Mouse (Mus musculus): Measurements from ENCODE around the gene Vmn2r7. TPM values are rescaled to one million over a fixed set of nuclear protein-coding genes. Genes with fewer than 3 reads are reported as not detected.
"Not testable (repeated sequence)": the region's sequence is repeated elsewhere in the genome, so short reads cannot be mapped to it uniquely, and the experiment has no call there.

The Vmn2r7 gene
- polyA plus RNA-seq, 1 experiment from 2014 or later: not detected

GRCm38 (mm10) chr3:64790509-64791244 lies 53.9 kb downstream of the Vmn2r7 start:
- H3K4me3 ChIP-seq (ENCODE audit: low read depth, low read length): no peak overlapping the region
- H3K9ac ChIP-seq (ENCODE audit: low read depth, low read length): no peak overlapping the region
- DNase-seq (ENCODE audit: low spot score) (peak; percentile 71), ATAC-seq (ENCODE audit: low read depth) (0 out of 2 replicates have a peak, but pooled peaks have one; percentile 53)
- H3K4me1 ChIP-seq (ENCODE audit: control insufficient read depth, insufficient read depth, low read length): no peaks in the 10 kb centered on the region
- H3K27me3 ChIP-seq (replicated peaks; ENCODE audit: control insufficient read depth, insufficient read depth, low read length): 0 out of 2 replicates have a peak, but pooled peaks cover 2% of the 10 kb centered on the region
- no peak overlapping the region for H3K4me2 ChIP-seq (ENCODE audit: low read depth, low read length)
- H3K27ac ChIP-seq (replicated peaks; ENCODE audit: low read depth, low read length): no peak overlapping the region
- H3K9me3 ChIP-seq (ENCODE audit: control insufficient read depth, low read length): no peaks in the 10 kb centered on the region
- 50% methylated on average over 10 of the region's 10 CpGs for WGBS
- H3K36me3 ChIP-seq (ENCODE audit: control insufficient read depth, insufficient read depth, low read length): no peaks in the 10 kb centered on the region

- H3K4me3 ChIP-seq (ENCODE audit: low read depth, low read length): no peak overlapping the region
- no peak overlapping the region for H3K27ac ChIP-seq (replicated peaks; ENCODE audit: low read depth, low read length)
- no peaks in the 10 kb centered on the region for H3K9me3 ChIP-seq (ENCODE audit: control insufficient read depth, low read length)
- DNase-seq (ENCODE audit: low spot score) (no peak), ATAC-seq (ENCODE audit: low read depth) (no peak)
- no peaks in the 10 kb centered on the region for H3K27me3 ChIP-seq (replicated peaks; ENCODE audit: control insufficient read depth, insufficient read depth, low read length)
- H3K36me3 ChIP-seq (ENCODE audit: control insufficient read depth, insufficient read depth, low read length): no peaks in the 10 kb centered on the region
- H3K4me1 ChIP-seq (ENCODE audit: control insufficient read depth, insufficient read depth, low read length): no peaks in the 10 kb centered on the region
- no peak overlapping the region for H3K4me2 ChIP-seq (ENCODE audit: low read depth, low read length)
- 92% methylated on average over 1 of the region's 1 CpGs for WGBS
- H3K9ac ChIP-seq (ENCODE audit: low read depth, low read length): no peak overlapping the region
These were observed 61.7 kb downstream of the Vmn2r7 start for GRCm38 (mm10) chr3:64782901-64783300.

- no peak overlapping the region for H3K27ac ChIP-seq (replicated peaks; ENCODE audit: low read depth, low read length)
- H3K9ac ChIP-seq (ENCODE audit: low read depth, low read length): no peak overlapping the region
- H3K4me3 ChIP-seq (ENCODE audit: low read depth, low read length): no peak overlapping the region
- H3K27me3 ChIP-seq (replicated peaks; ENCODE audit: control insufficient read depth, insufficient read depth, low read length): no peaks in the 10 kb centered on the region
- no peak for ATAC-seq (ENCODE audit: low read depth)
- H3K4me2 ChIP-seq (ENCODE audit: low read depth, low read length): no peak overlapping the region
- no peaks in the 10 kb centered on the region for H3K9me3 ChIP-seq (ENCODE audit: control insufficient read depth, low read length)
- no peaks in the 10 kb centered on the region for H3K4me1 ChIP-seq (ENCODE audit: control insufficient read depth, insufficient read depth, low read length)
- H3K36me3 ChIP-seq (ENCODE audit: control insufficient read depth, insufficient read depth, low read length): no peaks in the 10 kb centered on the region
- DNase-seq (ENCODE audit: low spot score): peak; percentile 2
- WGBS: 80% methylated on average over 1 of the region's 1 CpGs
These were observed 72.4 kb downstream of the Vmn2r7 start for GRCm38 (mm10) chr3:64772132-64772531.

DNA sequence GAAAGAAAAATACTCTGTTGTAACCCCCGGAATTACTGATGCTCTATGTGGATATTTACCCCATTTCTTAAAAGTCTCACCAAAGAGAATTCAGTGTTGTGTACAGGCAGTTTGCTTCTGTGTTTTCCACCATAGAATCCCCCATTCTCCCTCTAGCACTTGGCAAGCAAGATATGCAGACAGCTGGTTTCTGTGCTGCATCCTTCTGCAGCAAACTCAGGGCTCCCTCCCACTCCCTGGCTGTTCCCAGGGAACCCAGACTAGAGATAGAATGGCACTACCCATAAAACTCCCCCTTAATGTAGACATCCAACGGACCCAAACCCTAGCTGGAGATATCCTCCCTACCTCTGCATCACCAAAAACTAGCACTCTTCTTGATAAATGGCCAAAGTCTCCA lies 88.4 kb downstream of the Vmn2r7 start:
- 76% methylated on average over 2 of the region's 2 CpGs for WGBS

DNA sequence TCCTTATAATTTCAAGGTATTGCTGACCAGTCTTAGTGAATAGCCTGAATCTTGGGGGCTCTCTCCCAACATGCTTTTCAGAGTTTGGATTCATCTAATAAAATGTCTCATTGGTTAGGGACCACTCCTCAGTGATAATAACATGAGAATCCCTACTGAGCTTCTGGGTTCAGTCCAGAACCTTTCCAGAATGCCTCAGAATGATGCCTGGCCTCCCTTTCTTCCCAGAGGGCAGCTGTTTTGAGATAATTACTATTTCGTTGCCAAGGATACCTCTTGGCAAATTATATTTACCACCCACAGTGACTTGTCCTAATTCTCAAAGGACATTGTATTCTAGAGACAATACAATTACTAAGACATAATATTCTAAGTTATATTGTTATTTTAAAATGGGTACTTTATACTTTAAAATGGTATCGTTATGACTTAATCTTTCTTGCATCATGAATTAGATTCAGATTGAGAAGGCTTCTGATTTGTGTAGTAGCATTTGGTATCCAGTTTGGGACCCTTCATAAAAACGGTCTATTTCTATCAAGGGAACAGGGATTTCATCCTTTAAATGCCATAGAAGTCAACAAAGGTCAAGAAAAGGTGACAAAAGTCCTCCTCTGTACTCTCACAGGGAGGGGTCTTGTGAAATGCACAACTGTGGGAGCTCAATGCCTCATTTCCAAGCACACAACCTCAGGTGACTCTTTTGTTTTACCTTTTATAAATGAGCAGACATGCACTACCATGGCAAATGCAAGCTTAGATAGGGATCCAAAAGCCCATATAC lies 117.2 kb downstream of the Vmn2r7 start:
- H3K9me3 ChIP-seq (ENCODE audit: control insufficient read depth, low read length); H3K36me3 ChIP-seq (ENCODE audit: control insufficient read depth, insufficient read depth, low read length); H3K4me2 ChIP-seq (ENCODE audit: low read depth, low read length); H3K4me1 ChIP-seq (ENCODE audit: control insufficient read depth, insufficient read depth, low read length); H3K27me3 ChIP-seq (replicated peaks; ENCODE audit: control insufficient read depth, insufficient read depth, low read length); H3K9ac ChIP-seq (ENCODE audit: low read depth, low read length); DNase-seq (ENCODE audit: low spot score); H3K4me3 ChIP-seq (ENCODE audit: low read depth, low read length); H3K27ac ChIP-seq (replicated peaks; ENCODE audit: low read depth, low read length): not testable (repeated sequence)
- 80% methylated on average over 3 of the region's 3 CpGs for WGBS
- ATAC-seq (ENCODE audit: low read depth): 0 out of 2 replicates have a peak, but pooled peaks have one; percentile 22

More for the DNA sequence above, 88.4 kb downstream of the Vmn2r7 start:
- Histone ChIP-seq H3K27me3 (replicated peaks; ENCODE audit: control insufficient read depth, insufficient read depth, low read length) (no peaks in the 10 kb centered on the region), H3K9me3 (ENCODE audit: control insufficient read depth, low read length) (no peaks in the 10 kb centered on the region), H3K27ac (replicated peaks; ENCODE audit: low read depth, low read length) (no peak overlapping the region), H3K36me3 (ENCODE audit: control insufficient read depth, insufficient read depth, low read length) (no peaks in the 10 kb centered on the region), H3K4me3 (ENCODE audit: low read depth, low read length) (no peak overlapping the region), H3K4me2 (ENCODE audit: low read depth, low read length) (no peak overlapping the region), H3K9ac (ENCODE audit: low read depth, low read length) (no peak overlapping the region), H3K4me1 (ENCODE audit: control insufficient read depth, insufficient read depth, low read length) (no peaks in the 10 kb centered on the region)
- DNase-seq (ENCODE audit: low spot score): no peak
- no peak for ATAC-seq (ENCODE audit: low read depth)

GRCm38 (mm10) chr3:64725736-64726135 lies 118.8 kb downstream of the Vmn2r7 start:
- not testable (repeated sequence) for H3K4me2 ChIP-seq (ENCODE audit: low read depth, low read length); H3K4me1 ChIP-seq (ENCODE audit: control insufficient read depth, insufficient read depth, low read length); H3K27me3 ChIP-seq (replicated peaks; ENCODE audit: control insufficient read depth, insufficient read depth, low read length); ATAC-seq (ENCODE audit: low read depth); H3K36me3 ChIP-seq (ENCODE audit: control insufficient read depth, insufficient read depth, low read length); H3K4me3 ChIP-seq (ENCODE audit: low read depth, low read length); DNase-seq (ENCODE audit: low spot score); H3K27ac ChIP-seq (replicated peaks; ENCODE audit: low read depth, low read length); H3K9ac ChIP-seq (ENCODE audit: low read depth, low read length); H3K9me3 ChIP-seq (ENCODE audit: control insufficient read depth, low read length)
- WGBS: 92% methylated on average over 1 of the region's 1 CpGs

DNA sequence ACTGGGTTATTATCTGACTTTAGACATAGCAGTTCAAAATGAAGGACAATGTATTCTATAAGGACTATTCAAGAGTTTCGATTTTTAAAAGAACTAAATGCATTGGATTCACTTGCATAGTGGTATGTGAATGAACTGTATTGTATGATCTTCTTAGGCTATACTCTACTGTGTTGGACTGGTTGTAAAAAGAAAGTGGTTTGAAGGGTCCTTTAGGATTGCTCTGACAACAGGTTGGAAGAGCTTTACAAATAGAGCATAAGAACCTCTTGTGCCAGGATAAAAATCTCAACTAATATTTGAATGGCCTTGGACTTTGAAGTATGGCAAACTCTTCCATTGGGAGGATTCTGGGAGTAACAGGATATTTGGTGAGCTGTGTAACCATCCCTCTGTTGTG lies 168.5 kb downstream of the Vmn2r7 start:
- not testable (repeated sequence) for DNase-seq (ENCODE audit: low spot score); H3K4me2 ChIP-seq (ENCODE audit: low read depth, low read length); H3K9me3 ChIP-seq (ENCODE audit: control insufficient read depth, low read length); H3K4me3 ChIP-seq (ENCODE audit: low read depth, low read length); H3K9ac ChIP-seq (ENCODE audit: low read depth, low read length); H3K36me3 ChIP-seq (ENCODE audit: control insufficient read depth, insufficient read depth, low read length); H3K4me1 ChIP-seq (ENCODE audit: control insufficient read depth, insufficient read depth, low read length); ATAC-seq (ENCODE audit: low read depth); H3K27ac ChIP-seq (replicated peaks; ENCODE audit: low read depth, low read length); H3K27me3 ChIP-seq (replicated peaks; ENCODE audit: control insufficient read depth, insufficient read depth, low read length)
- 67% methylated on average over 1 of the region's 1 CpGs for WGBS

Measured in embryonic facial prominence, embryonic 14.5 days (tissue).